Mouse (Mus musculus) gastrocnemius, adult 2 months (tissue): Measurements from ENCODE around the gene Ccdc187. TPM values are rescaled to one million over a fixed set of nuclear protein-coding genes. Genes with fewer than 3 reads are reported as not detected.

Experiments
- DNase-seq: peaks from one replicate; pipeline ENCODE4 v3.0.0; 2022
- H3K27ac ChIP-seq: fragments of 200-600 bp; 2 replicates; pipeline ENCODE4 v1.8.1; 2022; ENCODE audit warnings: mild to moderate bottlenecking
- H3K4me3 ChIP-seq: fragments of 200-600 bp; 2 replicates; pipeline ENCODE4 v1.8.1; 2022; ENCODE audit warnings: mild to moderate bottlenecking, moderate library complexity
- CTCF ChIP-seq: fragments of 200-600 bp; IDR thresholded peaks from 2 replicates; pipeline ENCODE4 v1.8.1; 2022; ENCODE audit warnings: antibody characterized with exemption, mild to moderate bottlenecking, moderate library complexity
- intact Hi-C: fragments of 180-260 bp; cut with DNase I; formaldehyde crosslinking; loops from one replicate; pipeline ENCODE4 v1.15.1; 2025
- total RNA-seq, 2 experiments: library from RNA; stranded (reverse); gene quantifications; 2 replicates each; pipeline ENCODE4 v1.2.3; 2021

Gene Ccdc187
- total RNA-seq, 2 experiments from 2014 or later, result not detected

- Histone ChIP-seq H3K27ac (no peak overlapping the region), H3K4me3 (no peak overlapping the region)
- DNase-seq, result no peak
- intact Hi-C loops, result no loop called here
- TF ChIP-seq CTCF, result no peak
Observed at GRCm38 (mm10) chr2:26214526-26214925, 79.8 kb downstream of the Ccdc187 start.

GRCm38 (mm10) chr2:26209566-26209965 is 84.8 kb downstream of the Ccdc187 start:
- no peak for DNase-seq
- no peak overlapping the region for H3K27ac ChIP-seq
- H3K4me3 ChIP-seq, result no peak overlapping the region
- TF ChIP-seq CTCF, result no peak
- intact Hi-C loops, result no loop called here

GRCm38 (mm10) chr2:26208126-26208789 is 86.1 kb downstream of the Ccdc187 start, which contains the start of gene Lhx3:
Gene Lhx3, minus strand, starts transcription at chr2:26208289.
- peak; percentile 88 for DNase-seq
- H3K4me3 ChIP-seq, result no peak within 1 kb of the TSS
- no peak within 1 kb of the TSS for H3K27ac ChIP-seq
- intact Hi-C loops, result no loop called here
- no peak for TF ChIP-seq CTCF

- intact Hi-C loops, result no loop called here
- Histone ChIP-seq H3K27ac (no peak overlapping the region), H3K4me3 (no peak overlapping the region)
- TF ChIP-seq CTCF, result no peak
- DNase-seq, result no peak
Observed at GRCm38 (mm10) chr2:26207559-26207958, 86.8 kb downstream of the Ccdc187 start.

GRCm38 (mm10) chr2:26205761-26206160 is 88.6 kb downstream of the Ccdc187 start:
- TF ChIP-seq CTCF, result no peak
- no peak for DNase-seq
- intact Hi-C loops, result no loop called here
- Histone ChIP-seq H3K27ac (no peak overlapping the region), H3K4me3 (no peak overlapping the region)

GRCm38 (mm10) chr2:26205126-26205525 is 89.2 kb downstream of the Ccdc187 start:
- peak; percentile 33 for DNase-seq
- no peak overlapping the region for H3K27ac ChIP-seq
- intact Hi-C loops, result no loop called here
- TF ChIP-seq CTCF, result no peak
- no peak overlapping the region for H3K4me3 ChIP-seq

- intact Hi-C loops, result no loop called here
- no peak overlapping the region for H3K4me3 ChIP-seq
- no peak overlapping the region for H3K27ac ChIP-seq
- no peak for TF ChIP-seq CTCF
- DNase-seq, result no peak
Observed at GRCm38 (mm10) chr2:26202849-26203475, 91.4 kb downstream of the Ccdc187 start.

GRCm38 (mm10) chr2:26201926-26202848 is 92.2 kb downstream of the Ccdc187 start:
- intact Hi-C loops, result no loop called here
- no peak for DNase-seq
- H3K4me3 ChIP-seq, result no peak overlapping the region
- no peak overlapping the region for H3K27ac ChIP-seq
- no peak for TF ChIP-seq CTCF

- no peak for DNase-seq
- intact Hi-C loops, result no loop called here
- no peak for TF ChIP-seq CTCF
- H3K4me3 ChIP-seq, result no peak overlapping the region
- H3K27ac ChIP-seq, result no peak overlapping the region
Observed at GRCm38 (mm10) chr2:26198488-26198887, 95.9 kb downstream of the Ccdc187 start.

- intact Hi-C loops, result no loop called here
- TF ChIP-seq CTCF, result no peak
- Histone ChIP-seq H3K4me3 (no peak overlapping the region), H3K27ac (no peak overlapping the region)
- DNase-seq, result no peak
Observed at GRCm38 (mm10) chr2:26194552-26195339, 99.6 kb downstream of the Ccdc187 start.

Other genes with a start within 250 kb of the Ccdc187 start
- 10 to 100 TPM; 18.9 to 32.6 TPM for gene Nacc2, start 171.3 kb downstream of the Ccdc187 start, total RNA-seq
- not detected for gene Lhx3, start 86.3 kb downstream of the Ccdc187 start, total RNA-seq
- 1 to 10 TPM; 3.0 to 3.9 TPM for gene Qsox2, start 57.0 kb downstream of the Ccdc187 start, total RNA-seq
- 1 to 10 TPM; 2.3 to 2.6 TPM for gene Gpsm1, start 21.0 kb upstream of the Ccdc187 start, total RNA-seq
- gene Dnlz, start 57.6 kb upstream of the Ccdc187 start, total RNA-seq, result 10 to 100 TPM; 18.0 to 22.7 TPM
- gene Card9, start 66.4 kb upstream of the Ccdc187 start, total RNA-seq, result 1 to 10 TPM; 1.1 to 1.2 TPM
- gene Snapc4, start 86.1 kb upstream of the Ccdc187 start, total RNA-seq, result 1 to 10 TPM; 7.5 to 8.6 TPM
- 10 to 100 TPM; 25.2 to 33.1 TPM for gene Entr1, start 94.8 kb upstream of the Ccdc187 start, total RNA-seq
- gene Pmpca, start 94.8 kb upstream of the Ccdc187 start, total RNA-seq, result 100 to 1,000 TPM; 133 to 141 TPM
- gene Inpp5e, start 114.6 kb upstream of the Ccdc187 start, total RNA-seq, result 1 to 10 TPM; 7.9 to 9.3 TPM
- 10 to 100 TPM; 27.2 to 30.4 TPM for gene Sec16a, start 150.7 kb upstream of the Ccdc187 start, total RNA-seq
- 10 to 100 TPM in 1 of 2 experiments, 1 to 10 TPM in 1; 6.9 to 11.9 TPM for gene Notch1, start 222.1 kb upstream of the Ccdc187 start, total RNA-seq